Mouse (Mus musculus) hindbrain, embryonic 12.5 days (tissue): ENCODE results near the gene Slmap. TPM values are rescaled to one million over a fixed set of nuclear protein-coding genes. Genes with fewer than 3 reads are reported as not detected.
"Not testable (repeated sequence)": the region's sequence is repeated elsewhere in the genome, so short reads cannot be mapped to it uniquely, and the experiment has no call there.

Experiments
- ATAC-seq: fragments of 200-750 bp; cut with Nextera tagmentation; 2 replicates; pipeline ENCODE4 v1.8.0; 2017; ENCODE audit warnings: moderate TSS enrichment; ENCODE audit not compliant: low FRiP score
- H3K27ac ChIP-seq: fragments of 300-500 bp; sonication (generic); 2 replicates; pipeline ENCODE4 v1.5.1; 2016; ENCODE audit warnings: mild to moderate bottlenecking
- H3K27me3 ChIP-seq: fragments of 300-500 bp; sonication (generic); 2 replicates; pipeline ENCODE4 v1.6.1; 2016; ENCODE audit warnings: mild to moderate bottlenecking
- H3K36me3 ChIP-seq: fragments of 300-500 bp; sonication (generic); 2 replicates; pipeline ENCODE4 v1.6.1; 2016; ENCODE audit warnings: mild to moderate bottlenecking
- H3K4me1 ChIP-seq: fragments of 300-500 bp; sonication (generic); 2 replicates; pipeline ENCODE4 v1.6.1; 2016
- H3K4me2 ChIP-seq: fragments of 300-500 bp; sonication (generic); replicated peaks from 2 replicates; pipeline ENCODE4 v1.6.1; 2016; ENCODE audit warnings: mild to moderate bottlenecking
- H3K4me3 ChIP-seq: fragments of 300-500 bp; sonication (generic); 2 replicates; pipeline ENCODE4 v1.5.1; 2016; ENCODE audit warnings: mild to moderate bottlenecking
- H3K9ac ChIP-seq: fragments of 300-500 bp; sonication (generic); 2 replicates; pipeline ENCODE4 v1.6.1; 2016; ENCODE audit warnings: mild to moderate bottlenecking, moderate library complexity
- H3K9me3 ChIP-seq: fragments of 300-500 bp; sonication (generic); replicated peaks from 2 replicates; pipeline ENCODE4 v1.6.1; 2016; ENCODE audit warnings: mild to moderate bottlenecking
- WGBS: fragments of 180-500 bp; shearing (Covaris S2); methylation state at CpG from one replicate; pipeline ENCODE4 v1.1.7; 2016; 5-methylcytosine and 5-hydroxymethylcytosine counted together
- polyA plus RNA-seq: library from polyadenylated mRNA; unstranded; fragments of >200 nt; fragmentation: Nextera tagmentation; extraction: Ambion mirVana; gene quantifications from 2 replicates; pipeline ENCODE4 v1.2.1, GENCODE M21; 2016

The Slmap gene
- 24.9 and 25.5 TPM in 2 replicates for polyA plus RNA-seq

DNA sequence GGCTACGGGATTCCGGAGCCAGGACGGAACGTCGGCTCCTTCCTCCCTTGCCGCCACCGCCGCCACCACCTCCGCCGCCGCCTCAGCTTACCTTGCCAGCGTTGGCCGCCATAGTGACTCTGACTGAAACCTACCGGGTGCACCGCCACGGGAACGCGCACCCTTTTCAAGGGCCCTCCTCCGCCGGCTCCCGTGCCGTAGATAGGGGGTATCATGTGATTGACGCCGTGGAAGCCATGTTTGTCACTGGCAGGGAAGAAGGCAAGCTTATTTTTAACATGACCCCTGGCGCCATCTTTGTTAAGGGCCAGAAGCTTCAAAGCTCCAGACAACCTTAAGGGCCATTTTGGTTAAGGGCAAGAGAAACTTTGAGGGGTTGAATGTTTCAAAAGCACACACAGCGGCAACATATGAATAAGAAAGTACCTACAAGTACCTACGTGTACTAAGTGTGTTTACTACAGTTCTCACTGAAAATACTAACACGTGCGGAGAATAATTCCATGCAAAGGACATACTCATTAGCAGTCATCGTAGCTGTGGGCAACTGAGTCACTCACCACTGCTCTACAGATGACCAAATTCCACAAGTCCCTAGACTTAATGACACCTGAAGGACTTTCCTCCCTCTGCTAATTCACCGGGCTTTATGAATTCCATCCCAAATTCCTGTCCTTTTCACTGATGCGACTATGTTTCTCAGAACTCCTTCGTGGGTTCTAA is at the start of gene Slmap:
Gene Slmap, minus strand, starts transcription at position 175 of the 723 bp plus-strand sequence.
- no peaks in the 10 kb centered on the region for H3K9me3 ChIP-seq
- peaks cover 24% of the 10 kb centered on the region for H3K4me1 ChIP-seq
- H3K4me3 ChIP-seq = peak within 1 kb of the TSS; percentile 96
- H3K27ac ChIP-seq = peak within 1 kb of the TSS; percentile 83
- H3K36me3 ChIP-seq = no peaks in the 10 kb centered on the region
- H3K9ac ChIP-seq = peak within 1 kb of the TSS; percentile 90
- WGBS = 12% methylated on average over 32 of the region's 33 CpGs
- no peaks in the 10 kb centered on the region for H3K27me3 ChIP-seq
- H3K4me2 ChIP-seq = peak within 1 kb of the TSS; percentile 86
- peak; percentile 96 for ATAC-seq

- Histone ChIP-seq H3K27me3 (no peaks in the 10 kb centered on the region), H3K4me2 (no peak overlapping the region), H3K9ac (no peak overlapping the region), H3K27ac (no peak overlapping the region), H3K4me3 (no peak overlapping the region), H3K36me3 (peaks cover 9% of the 10 kb centered on the region; the same call in 1 of the 2 replicates), H3K4me1 (peaks cover 16% of the 10 kb centered on the region), H3K9me3 (no peaks in the 10 kb centered on the region)
- no peak for ATAC-seq
- WGBS = 78% methylated on average over 3 of the region's 3 CpGs
Observed at GRCm38 (mm10) chr14:26583645-26584044, 48.9 kb upstream of the Slmap start.

GRCm38 (mm10) chr14:26579346-26580343 is 44.9 kb upstream of the Slmap start:
- Histone ChIP-seq H3K4me2 (peak overlapping the region; percentile 76), H3K4me1 (peaks cover 14% of the 10 kb centered on the region), H3K36me3 (peaks cover 5% of the 10 kb centered on the region; the same call in 1 of the 2 replicates), H3K27ac (peak overlapping the region; percentile 96), H3K4me3 (peak overlapping the region; percentile 95), H3K9ac (peak overlapping the region; percentile 98), H3K9me3 (no peaks in the 10 kb centered on the region), H3K27me3 (no peaks in the 10 kb centered on the region)
- peak; percentile 97 for ATAC-seq
- WGBS = under 1% methylated on average over 79 of the region's 79 CpGs

DNA sequence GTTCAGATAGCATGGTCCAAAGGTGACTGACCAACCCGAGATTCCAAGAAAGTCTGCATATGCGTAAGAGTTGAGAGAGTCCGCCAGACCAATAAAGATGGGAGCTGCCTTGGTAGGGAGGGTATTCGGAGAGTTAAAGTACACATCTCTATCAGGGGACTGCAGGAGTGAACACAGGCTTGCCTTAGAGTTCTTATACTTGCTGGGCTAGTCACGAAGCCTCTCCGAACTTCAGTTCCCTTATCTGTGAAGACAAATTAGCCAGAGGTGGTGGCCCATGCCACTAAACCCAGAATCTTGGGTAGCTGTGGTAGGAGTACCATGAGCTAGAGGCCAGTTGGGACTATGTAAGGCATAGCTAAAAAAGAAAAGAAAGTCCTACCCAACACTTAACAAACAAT is 44.1 kb upstream of the Slmap start:
- no peak overlapping the region for H3K4me3 ChIP-seq
- 71% methylated on average over 6 of the region's 6 CpGs for WGBS
- no peak overlapping the region for H3K9ac ChIP-seq
- H3K9me3 ChIP-seq = no peaks in the 10 kb centered on the region
- H3K4me2 ChIP-seq = peak overlapping the region; percentile 76; the same call in 1 of the 2 replicates
- peak; percentile 49 for ATAC-seq
- no peak overlapping the region for H3K27ac ChIP-seq
- no peaks in the 10 kb centered on the region for H3K27me3 ChIP-seq
- H3K4me1 ChIP-seq = peaks cover 14% of the 10 kb centered on the region
- H3K36me3 ChIP-seq = peaks cover 5% of the 10 kb centered on the region; the same call in 1 of the 2 replicates

DNA sequence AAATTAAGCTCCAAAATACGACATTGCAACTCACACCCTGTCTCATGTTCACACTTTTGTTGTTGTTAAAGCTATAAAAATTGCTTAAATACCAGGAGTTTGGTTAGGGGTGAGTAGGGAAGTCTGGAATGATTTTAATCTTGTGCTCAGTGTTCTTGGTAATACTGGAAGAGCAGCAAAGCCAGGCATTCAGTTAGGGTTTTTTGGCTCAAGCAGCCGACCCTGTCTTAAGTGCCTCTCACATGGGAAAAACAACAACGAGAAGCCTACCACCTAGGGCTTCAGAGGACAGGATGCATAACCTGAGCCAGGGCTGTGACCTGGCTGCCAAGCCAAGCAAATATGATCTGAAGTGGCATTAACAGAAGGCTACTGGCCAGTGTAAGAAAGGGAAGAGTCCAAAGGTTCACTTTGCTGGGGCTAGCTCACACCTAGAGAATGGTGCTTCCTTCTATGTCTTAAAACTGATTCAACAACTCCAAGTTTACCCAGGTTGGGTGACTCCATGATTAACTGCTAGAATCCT is 41.6 kb upstream of the Slmap start:
- no peak for ATAC-seq
- Histone ChIP-seq H3K27me3 (no peaks in the 10 kb centered on the region), H3K4me3 (no peak overlapping the region), H3K9me3 (no peaks in the 10 kb centered on the region), H3K4me1 (peaks cover 8% of the 10 kb centered on the region), H3K27ac (no peak overlapping the region), H3K9ac (no peak overlapping the region), H3K36me3 (no peaks in the 10 kb centered on the region), H3K4me2 (no peak overlapping the region)
- 63% methylated on average over 3 of the region's 3 CpGs for WGBS

GRCm38 (mm10) chr14:26573556-26573955 is 38.8 kb upstream of the Slmap start, which contains the start of gene Dennd6a:
Dennd6a (plus strand) TSS chr14:26573856.
- H3K27ac ChIP-seq, H3K4me1 ChIP-seq, H3K9me3 ChIP-seq, H3K9ac ChIP-seq, H3K27me3 ChIP-seq, H3K4me2 ChIP-seq, ATAC-seq, H3K4me3 ChIP-seq, H3K36me3 ChIP-seq: not testable (repeated sequence)
- WGBS = 90% methylated on average over 5 of the region's 5 CpGs

DNA sequence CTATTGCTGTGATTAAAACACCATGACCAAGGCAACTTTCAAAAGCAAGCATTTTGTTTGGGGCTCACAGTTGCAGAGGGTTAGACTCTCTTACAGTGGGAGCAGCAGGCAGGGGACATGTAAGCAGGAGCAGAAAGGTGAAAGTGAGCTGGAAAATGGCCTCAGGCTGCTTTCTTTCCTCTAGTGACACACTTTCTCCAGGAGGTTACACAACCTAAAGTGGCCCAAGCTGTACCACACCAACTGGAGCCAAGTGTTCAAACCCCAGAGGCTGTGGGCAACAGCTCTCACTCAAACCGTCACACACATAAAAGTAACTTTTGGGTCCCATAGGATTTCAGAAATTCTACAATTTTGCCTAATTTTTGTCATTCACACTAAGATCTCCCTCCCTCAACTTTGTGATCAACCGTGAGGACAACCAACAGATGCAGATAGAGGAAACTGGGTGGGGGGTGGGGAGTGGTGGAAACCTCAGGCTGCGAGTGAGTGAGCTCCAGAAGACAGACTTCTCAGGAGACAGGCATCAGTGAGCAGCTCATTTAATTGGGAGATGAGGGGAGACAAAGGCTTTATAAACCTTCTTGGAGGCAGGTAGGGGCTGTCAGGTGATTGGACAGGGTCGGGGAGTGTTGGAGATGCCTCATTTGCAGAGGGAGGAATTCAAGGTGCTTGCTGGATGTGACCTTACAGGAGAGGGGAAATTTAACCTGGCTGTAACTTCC is 37.4 kb upstream of the Slmap start:
- Histone ChIP-seq H3K4me2 (no peak overlapping the region), H3K36me3 (no peaks in the 10 kb centered on the region), H3K9ac (no peak overlapping the region), H3K9me3 (no peaks in the 10 kb centered on the region), H3K27me3 (no peaks in the 10 kb centered on the region), H3K4me1 (no peaks in the 10 kb centered on the region), H3K4me3 (no peak overlapping the region), H3K27ac (no peak overlapping the region)
- no peak for ATAC-seq
- 64% methylated on average over 4 of the region's 4 CpGs for WGBS

- 82% methylated on average over 4 of the region's 4 CpGs for WGBS
- Histone ChIP-seq H3K9ac (no peak overlapping the region), H3K4me1 (no peaks in the 10 kb centered on the region), H3K4me2 (no peak overlapping the region), H3K27me3 (no peaks in the 10 kb centered on the region), H3K9me3 (no peaks in the 10 kb centered on the region), H3K4me3 (no peak overlapping the region), H3K36me3 (no peaks in the 10 kb centered on the region), H3K27ac (no peak overlapping the region)
- ATAC-seq = no peak
Observed at GRCm38 (mm10) chr14:26569880-26570279, 35.1 kb upstream of the Slmap start.

GRCm38 (mm10) chr14:26562247-26562646 is 27.5 kb upstream of the Slmap start:
- no peaks in the 10 kb centered on the region for H3K27me3 ChIP-seq
- ATAC-seq = no peak
- H3K4me1 ChIP-seq = no peaks in the 10 kb centered on the region
- no peak overlapping the region for H3K4me3 ChIP-seq
- H3K27ac ChIP-seq = no peak overlapping the region
- WGBS = 80% methylated on average over 2 of the region's 2 CpGs
- H3K9me3 ChIP-seq = no peaks in the 10 kb centered on the region
- H3K9ac ChIP-seq = no peak overlapping the region
- no peak overlapping the region for H3K4me2 ChIP-seq
- H3K36me3 ChIP-seq = no peaks in the 10 kb centered on the region

DNA sequence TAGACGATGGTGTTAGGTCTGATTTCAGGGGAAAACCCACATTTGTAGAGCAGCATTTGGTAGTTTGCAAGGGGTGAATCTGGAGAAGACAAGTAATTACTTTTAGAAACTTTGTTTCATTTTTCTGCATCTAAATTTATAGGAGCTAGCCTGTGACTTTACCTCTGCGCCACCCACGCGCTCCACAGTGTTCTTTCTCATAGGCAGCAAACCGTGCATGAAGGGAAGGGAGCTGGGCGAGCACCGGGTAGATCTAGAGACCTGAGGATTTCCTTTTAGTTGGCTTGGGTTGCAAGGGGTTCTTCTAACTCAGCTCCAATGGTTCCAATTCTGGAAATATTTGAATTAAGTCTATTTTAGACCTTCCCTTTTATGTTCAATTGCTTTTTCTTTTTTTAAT is 23.8 kb upstream of the Slmap start:
- no peaks in the 10 kb centered on the region for H3K36me3 ChIP-seq
- H3K4me3 ChIP-seq = no peak overlapping the region
- H3K4me1 ChIP-seq = no peaks in the 10 kb centered on the region
- H3K9ac ChIP-seq = no peak overlapping the region
- H3K27ac ChIP-seq = no peak overlapping the region
- H3K27me3 ChIP-seq = no peaks in the 10 kb centered on the region
- no peak for ATAC-seq
- no peaks in the 10 kb centered on the region for H3K9me3 ChIP-seq
- H3K4me2 ChIP-seq = no peak overlapping the region
- 91% methylated on average over 7 of the region's 7 CpGs for WGBS

DNA sequence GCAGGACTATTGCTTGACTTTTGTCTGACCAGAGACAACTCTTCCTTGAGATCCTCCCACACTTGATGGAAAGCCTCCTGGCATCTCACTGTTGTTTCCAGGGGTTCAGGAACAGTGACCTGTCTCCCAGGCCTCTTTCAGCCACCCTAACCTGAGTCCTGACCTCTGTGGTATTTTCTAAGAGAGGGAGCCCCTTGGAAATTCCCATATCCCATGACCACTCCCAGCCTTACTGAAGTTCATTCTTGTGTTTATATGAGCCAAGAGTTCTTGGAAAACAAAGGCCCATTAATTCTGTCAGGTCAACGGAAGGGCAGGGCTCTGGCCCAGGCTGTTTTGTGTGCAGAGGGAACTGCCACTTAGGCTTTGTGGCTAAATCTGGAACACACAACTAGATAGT is 22.9 kb upstream of the Slmap start:
- 57% methylated on average over 1 of the region's 1 CpGs for WGBS
- Histone ChIP-seq H3K4me2 (no peak overlapping the region), H3K4me1 (no peaks in the 10 kb centered on the region), H3K36me3 (no peaks in the 10 kb centered on the region), H3K27me3 (no peaks in the 10 kb centered on the region), H3K9ac (no peak overlapping the region), H3K4me3 (no peak overlapping the region), H3K9me3 (no peaks in the 10 kb centered on the region), H3K27ac (no peak overlapping the region)
- no peak for ATAC-seq
